Mouse (Mus musculus) gastrocnemius, adult 2 months (tissue): ENCODE measurements around the gene Bbx. TPM values are rescaled to one million over a fixed set of nuclear protein-coding genes. Genes with fewer than 3 reads are reported as not detected.

Source experiments
- DNase-seq: peaks from one replicate; pipeline ENCODE4 v3.0.0; 2022
- H3K27ac ChIP-seq: fragments of 200-600 bp; 2 replicates; pipeline ENCODE4 v1.8.1; 2022; ENCODE audit warnings: mild to moderate bottlenecking
- H3K4me3 ChIP-seq: fragments of 200-600 bp; 2 replicates; pipeline ENCODE4 v1.8.1; 2022; ENCODE audit warnings: mild to moderate bottlenecking, moderate library complexity
- CTCF ChIP-seq: fragments of 200-600 bp; IDR thresholded peaks from 2 replicates; pipeline ENCODE4 v1.8.1; 2022; ENCODE audit warnings: antibody characterized with exemption, mild to moderate bottlenecking, moderate library complexity
- intact Hi-C: fragments of 180-260 bp; cut with DNase I; formaldehyde crosslinking; loops from one replicate; pipeline ENCODE4 v1.15.1; 2025
- total RNA-seq, 2 experiments: library from RNA; stranded (reverse); gene quantifications; 2 replicates each; pipeline ENCODE4 v1.2.3; 2021

Gene Bbx
- total RNA-seq, 2 experiments from 2014 or later = 6.8 to 10.7 TPM

DNA sequence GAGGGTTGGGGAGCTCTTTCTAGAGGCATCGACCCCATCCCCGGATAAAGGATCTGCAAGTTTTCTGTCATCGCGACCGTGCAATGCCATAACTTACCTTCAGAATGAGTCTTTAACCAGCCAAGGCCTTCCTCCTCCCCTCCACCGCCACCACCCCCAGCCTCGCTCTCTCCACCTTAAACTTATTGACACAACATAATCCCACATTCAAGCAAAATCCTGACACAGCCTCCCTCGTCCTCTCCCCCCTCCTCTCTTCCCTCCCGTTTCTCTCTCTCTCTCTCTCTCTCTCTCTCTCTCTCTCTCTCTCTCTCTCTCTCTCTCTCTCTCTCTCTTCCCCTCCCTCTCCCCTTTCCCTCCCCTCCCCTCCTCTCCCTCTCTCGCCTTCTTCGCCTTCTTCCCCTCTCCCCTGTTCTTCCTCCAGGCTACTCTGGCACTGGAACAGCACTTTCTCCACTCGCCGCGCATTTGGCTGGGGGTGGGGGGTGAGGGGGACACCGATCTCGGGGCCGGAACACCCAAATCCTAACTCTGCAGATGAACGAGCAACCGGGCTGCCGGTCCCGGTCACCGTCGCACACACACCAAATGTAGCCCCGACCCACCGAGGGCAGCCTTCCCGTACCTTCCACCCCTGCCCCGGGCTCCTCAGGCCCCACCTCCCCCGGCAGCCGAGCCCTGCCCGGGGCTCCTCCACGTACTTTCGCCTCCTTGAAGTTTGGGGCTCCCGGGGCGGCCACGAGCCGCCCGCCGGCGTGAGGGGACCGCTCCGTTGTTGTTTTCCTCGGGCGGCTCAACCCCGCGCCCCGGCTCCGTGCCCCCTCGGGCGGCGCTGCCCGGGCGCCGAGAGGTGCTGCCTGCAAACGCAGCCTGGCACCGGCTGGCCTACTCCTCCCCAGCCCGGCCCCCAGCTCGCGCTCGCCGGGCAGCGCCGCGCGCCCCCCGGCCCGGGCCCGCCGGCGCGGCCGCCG is 894 bp downstream of the Bbx start:
- intact Hi-C loops = loop anchor here (5.0 to 10.0 kb wide), 4 partner anchors 69 to 306 kb away; no protein-coding TSS in a partner anchor
- TF ChIP-seq CTCF = no peak
- Histone ChIP-seq H3K4me3 (peak overlapping the region; percentile 98), H3K27ac (peak overlapping the region; percentile 96)
- peak; percentile 66 for DNase-seq

DNA sequence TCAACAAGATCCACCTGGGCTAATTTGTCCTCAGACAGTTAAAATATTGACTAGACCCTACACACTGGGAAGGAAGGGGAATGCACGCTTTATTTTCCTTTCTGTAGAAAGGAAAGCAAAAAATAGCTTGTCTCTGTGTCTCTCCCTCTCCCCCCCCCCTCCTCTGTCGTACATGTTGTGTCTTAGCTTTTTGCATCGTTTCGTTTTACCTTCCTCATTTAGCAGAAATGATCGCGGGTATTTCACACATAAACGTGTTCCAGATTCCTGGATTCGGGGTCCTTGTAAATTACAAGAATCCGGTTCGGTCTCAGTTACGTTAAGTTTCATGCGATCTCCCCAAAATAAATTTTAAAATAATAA is 1.7 kb downstream of the Bbx start:
- DNase-seq = no peak
- no peak for TF ChIP-seq CTCF
- peak overlapping the region; percentile 96 for H3K27ac ChIP-seq

DNA sequence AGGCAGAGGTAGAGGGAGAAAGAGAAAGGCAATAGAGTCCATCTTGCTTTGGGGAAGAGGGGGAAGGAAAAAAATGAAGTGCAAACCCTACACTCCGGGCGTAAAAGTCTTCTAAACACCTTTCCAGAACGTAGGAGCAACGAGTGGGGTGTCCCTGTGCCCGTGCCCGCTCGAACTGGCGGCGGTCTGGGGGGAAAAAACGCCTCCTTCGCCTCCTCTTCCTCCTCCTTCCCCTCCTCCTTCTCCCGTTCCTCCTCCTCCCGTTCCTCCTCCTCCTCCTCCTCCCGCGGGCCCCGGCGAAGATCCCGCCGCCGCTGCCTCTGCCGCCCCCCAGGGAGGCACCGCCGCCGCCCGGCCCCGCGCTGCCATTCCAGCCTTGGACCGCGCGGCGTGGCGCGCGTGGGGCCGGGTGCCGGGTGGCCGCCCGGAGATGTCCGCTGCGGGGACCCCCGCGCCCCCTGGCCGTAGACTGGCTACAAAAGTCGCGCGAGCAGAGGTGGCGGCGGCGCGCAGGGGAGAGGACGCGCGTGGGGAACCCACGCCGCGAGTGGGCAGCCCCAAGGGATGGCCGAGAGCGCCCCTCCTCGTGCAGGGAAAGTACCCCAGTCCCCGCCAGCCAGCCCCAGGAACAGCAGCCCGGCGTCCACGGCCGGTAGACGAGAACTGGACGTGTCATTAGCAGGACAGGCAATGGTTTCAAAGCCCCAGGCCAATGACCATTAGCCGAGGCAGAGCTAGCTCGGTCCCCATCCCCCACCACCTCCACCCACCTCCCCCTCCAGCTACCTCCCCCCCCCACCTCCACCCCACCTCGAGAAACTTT is 2.3 kb downstream of the Bbx start:
- Histone ChIP-seq H3K4me3 (peak overlapping the region; percentile 98), H3K27ac (peak overlapping the region; percentile 96)
- no peak for TF ChIP-seq CTCF
- intact Hi-C loops = loop anchor here (5.0 to 10.0 kb wide), 4 partner anchors 68 to 307 kb away; no protein-coding TSS in a partner anchor
- peak; percentile 58 for DNase-seq

More for the DNA sequence above, 1.7 kb downstream of the Bbx start:
- intact Hi-C loops = loop anchor here (5.0 to 10.0 kb wide), 4 partner anchors 68 to 307 kb away; no protein-coding TSS in a partner anchor
- H3K4me3 ChIP-seq = peak overlapping the region; percentile 98

DNA sequence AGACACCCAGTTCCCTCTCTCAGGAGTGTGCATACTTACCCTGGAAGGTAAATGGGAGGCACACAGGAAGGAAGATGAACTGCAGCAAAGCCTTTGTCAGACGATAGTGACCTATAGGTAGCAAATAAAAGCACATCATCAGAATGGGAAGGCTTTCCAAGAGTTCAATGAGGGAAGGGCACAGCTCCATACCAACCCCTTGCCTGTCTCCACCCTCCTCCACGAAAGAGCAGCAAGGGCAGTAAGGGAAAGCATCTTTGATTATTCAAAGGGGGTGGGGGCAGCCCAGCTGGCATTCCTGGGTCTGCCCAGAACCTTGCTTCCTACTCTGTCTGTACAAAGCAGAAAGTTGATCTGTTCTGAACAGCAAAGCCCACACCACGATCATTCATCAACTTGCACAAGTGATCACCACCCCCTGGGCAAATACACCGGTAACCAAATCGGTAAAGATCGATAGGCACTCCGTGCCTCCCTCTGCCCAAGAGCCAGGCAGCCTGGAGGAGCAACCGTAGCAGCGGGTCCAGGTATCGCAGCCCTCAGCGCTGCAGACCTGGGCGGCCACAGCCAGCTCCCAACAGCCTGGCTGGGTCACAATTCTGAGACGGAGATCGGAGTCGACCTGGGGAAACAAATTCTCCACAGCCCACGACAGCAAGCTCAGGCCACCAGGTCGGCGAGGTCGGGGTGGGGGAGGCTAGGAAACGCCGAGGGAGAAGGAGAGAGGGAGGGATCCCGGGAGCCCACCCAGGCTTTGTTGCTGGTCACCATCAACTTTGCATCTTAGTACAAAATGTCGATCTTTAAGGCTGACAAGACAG is 3.1 kb downstream of the Bbx start:
- intact Hi-C loops = no loop called here
- peak overlapping the region; percentile 96 for H3K27ac ChIP-seq
- peak; percentile 28 for DNase-seq
- peak overlapping the region; percentile 98 for H3K4me3 ChIP-seq
- no peak for TF ChIP-seq CTCF

DNA sequence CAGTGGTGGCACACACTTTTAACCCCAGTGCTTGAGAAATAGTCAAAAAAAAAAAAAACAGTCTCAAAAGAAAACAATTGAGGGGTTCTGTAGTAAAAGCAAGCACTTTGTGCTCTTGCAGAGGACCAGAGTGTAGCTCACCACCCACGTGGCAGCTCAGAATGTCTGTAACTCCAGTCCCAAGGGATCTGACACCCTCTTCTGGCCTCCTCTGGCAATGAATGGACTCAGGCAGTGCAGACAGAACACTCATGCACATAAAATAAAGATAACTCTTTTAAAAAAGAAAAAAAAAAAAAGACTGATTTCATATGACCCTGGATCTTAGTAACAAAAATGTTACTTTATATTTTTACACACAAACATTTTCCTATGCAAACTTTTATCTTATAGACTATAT is 12.1 kb downstream of the Bbx start:
- no peak for TF ChIP-seq CTCF
- intact Hi-C loops = no loop called here
- DNase-seq = peak; percentile 23
- H3K4me3 ChIP-seq = no peak overlapping the region
- H3K27ac ChIP-seq = no peak overlapping the region

DNA sequence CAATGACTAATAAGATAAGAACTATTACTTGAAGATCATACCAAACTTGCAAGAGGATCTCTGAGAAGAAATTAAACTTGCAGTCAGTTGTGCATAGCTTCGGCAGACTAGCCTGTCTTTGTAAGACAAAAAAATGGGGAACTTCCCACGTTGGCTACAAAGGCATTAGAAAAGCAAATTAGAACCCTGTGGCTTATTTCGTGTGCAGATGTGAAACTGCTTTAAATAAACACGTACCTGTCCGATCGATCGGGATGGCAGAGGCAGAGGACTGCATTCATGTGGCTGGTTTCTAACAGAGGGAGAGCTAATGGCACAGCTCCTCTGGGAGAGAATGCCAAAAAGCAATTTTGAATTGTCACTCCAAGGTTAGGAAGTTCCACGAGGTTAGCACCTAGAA is 16.8 kb downstream of the Bbx start:
- intact Hi-C loops = no loop called here
- TF ChIP-seq CTCF = no peak
- H3K27ac ChIP-seq = no peak overlapping the region
- DNase-seq = no peak
- no peak overlapping the region for H3K4me3 ChIP-seq

DNA sequence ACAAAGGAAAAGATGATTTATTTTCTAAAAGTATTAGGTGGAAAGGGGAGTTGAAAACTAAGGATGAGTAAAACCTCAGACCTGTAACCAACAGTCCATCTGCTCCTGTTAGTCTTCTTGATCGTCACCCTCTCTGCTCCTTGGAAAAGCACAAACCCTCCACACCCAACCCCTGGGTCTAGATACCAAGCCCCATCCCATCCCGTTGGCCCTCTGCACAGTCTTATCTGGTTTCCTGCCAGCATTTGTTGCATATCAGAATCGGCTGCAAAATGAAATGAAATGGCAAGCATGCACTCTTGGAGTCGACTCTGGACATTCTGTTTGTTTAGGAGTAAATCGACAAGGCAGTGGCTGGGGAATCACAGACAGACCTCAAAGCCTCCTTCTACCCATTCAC is 29.3 kb downstream of the Bbx start:
- no peak for DNase-seq
- no peak overlapping the region for H3K27ac ChIP-seq
- no peak overlapping the region for H3K4me3 ChIP-seq
- TF ChIP-seq CTCF = no peak
- intact Hi-C loops = no loop called here

DNA sequence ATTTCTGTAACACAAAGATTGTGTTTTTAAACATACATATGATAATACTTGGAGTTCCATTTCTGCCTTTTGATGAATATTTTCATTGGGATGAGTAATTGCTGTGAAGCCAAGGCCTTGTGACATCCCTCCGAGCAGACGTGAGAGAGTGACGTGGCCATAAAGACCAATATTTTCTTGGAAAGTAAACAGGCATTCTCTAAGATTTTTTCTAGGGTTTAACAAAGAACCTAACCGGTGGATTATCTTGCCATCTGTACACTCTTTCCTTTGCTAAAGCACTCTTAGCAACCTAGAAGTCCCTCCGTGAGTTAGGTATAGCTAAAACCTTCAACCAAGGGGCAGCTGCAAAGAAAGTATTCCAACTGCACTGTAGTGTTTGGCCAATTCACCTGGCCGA is 32.4 kb downstream of the Bbx start:
- DNase-seq = no peak
- no peak for TF ChIP-seq CTCF
- Histone ChIP-seq H3K27ac (no peak overlapping the region), H3K4me3 (no peak overlapping the region)
- intact Hi-C loops = no loop called here

DNA sequence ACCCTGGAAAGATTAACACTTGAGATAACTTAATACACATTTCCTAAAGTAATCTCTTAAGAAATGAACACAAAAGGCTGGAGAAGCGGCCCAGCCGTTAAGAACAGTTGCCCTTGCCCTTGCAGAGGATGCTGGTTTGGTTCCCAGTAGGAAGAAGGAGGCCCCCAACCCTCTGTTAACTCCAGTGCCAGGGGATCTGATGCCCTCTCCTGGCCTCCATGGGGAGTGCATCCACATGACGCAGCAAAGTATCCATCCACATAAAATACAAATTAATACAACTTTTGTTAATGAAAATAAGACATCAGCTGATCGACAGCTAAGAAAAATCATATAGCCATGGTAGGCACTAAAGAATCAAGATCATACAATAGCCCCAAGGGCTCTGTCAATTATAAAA is 33.6 kb downstream of the Bbx start:
- peak; percentile 32; the same call in 1 of the 2 replicates for TF ChIP-seq CTCF
- Histone ChIP-seq H3K4me3 (no peak overlapping the region), H3K27ac (no peak overlapping the region)
- intact Hi-C loops = no loop called here
- no peak for DNase-seq

DNA sequence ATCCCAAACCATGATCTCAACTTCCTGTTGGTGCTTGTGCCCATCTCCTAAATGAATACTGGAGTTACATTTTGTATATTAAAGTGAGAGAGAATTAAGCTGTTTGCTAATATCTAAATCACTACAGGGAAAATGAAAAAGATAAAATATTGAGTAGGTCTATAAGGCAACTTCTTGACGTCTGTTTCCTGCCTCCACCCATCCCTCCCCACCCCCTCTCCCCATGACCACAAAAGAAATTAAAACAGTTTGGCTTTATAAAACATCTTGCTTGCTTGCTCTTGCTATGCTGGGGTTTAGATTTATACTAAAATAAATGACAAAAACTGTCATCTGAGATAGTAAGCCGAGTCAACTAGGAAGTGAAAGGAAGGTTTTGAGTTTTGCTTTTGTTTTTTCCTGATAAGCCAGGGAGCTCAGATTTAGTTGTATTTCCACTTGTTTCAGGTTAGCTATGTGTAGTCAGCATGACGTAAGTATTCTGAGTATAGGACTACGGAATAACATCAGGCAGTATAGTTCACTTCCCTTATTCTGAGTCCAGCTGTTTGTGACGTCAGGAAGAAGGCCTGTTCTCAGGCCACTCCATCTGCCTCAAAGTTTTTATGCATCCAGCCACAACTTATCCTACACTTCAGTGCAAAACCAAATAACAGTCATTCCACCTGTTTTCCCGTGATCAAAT is 36.1 kb downstream of the Bbx start:
- Histone ChIP-seq H3K27ac (no peak overlapping the region), H3K4me3 (no peak overlapping the region)
- TF ChIP-seq CTCF = no peak
- intact Hi-C loops = no loop called here
- DNase-seq = no peak

DNA sequence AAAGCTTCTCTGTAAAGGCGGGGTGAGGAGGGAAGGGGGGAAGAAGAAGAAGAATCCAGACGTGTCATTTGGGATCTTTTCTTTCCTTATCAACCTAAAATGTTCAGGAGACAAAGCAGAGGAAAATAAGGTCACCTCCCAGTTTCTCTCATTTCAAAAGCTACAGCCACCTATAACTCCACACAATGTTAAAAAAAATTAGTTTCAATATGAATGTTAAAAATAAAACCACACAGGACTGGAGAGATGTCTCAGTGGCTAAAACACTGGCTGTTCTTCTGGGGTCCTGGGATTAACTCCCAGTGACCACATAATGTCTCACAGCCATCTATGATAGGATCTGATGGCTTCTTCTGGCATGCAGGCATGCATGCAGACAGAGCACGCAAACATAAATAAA is 43.7 kb downstream of the Bbx start:
- intact Hi-C loops = no loop called here
- no peak for TF ChIP-seq CTCF
- H3K27ac ChIP-seq = no peak overlapping the region
- no peak overlapping the region for H3K4me3 ChIP-seq
- DNase-seq = no peak
